Mouse (Mus musculus) gastrocnemius, postnatal 14 days (tissue): ENCODE data around the gene Msantd4. TPM values are rescaled to one million over a fixed set of nuclear protein-coding genes. Genes with fewer than 3 reads are reported as not detected.
"Not testable (repeated sequence)": the region's sequence is repeated elsewhere in the genome, so short reads cannot be mapped to it uniquely, and the experiment has no call there.

Source experiments
- DNase-seq: peaks from one replicate; pipeline ENCODE4 v3.0.0; 2021; ENCODE audit warnings: mixed read lengths
- intact Hi-C: fragments of 180-260 bp; cut with DNase I; formaldehyde crosslinking; loops from one replicate; pipeline ENCODE4 v1.15.1; 2025; ENCODE audit warnings: low total_unique reads
- long read RNA-seq, 2 experiments: library from polyadenylated mRNA; stranded (forward); transcript quantifications; one replicate each; pipeline ENCODE4 v2.0.0; 2021
- microRNA-seq, 2 experiments: library from miRNA; unstranded; fragments of <30 nt; microRNA quantifications; one replicate each; pipeline ENCODE4 v1.2.0; 2021
- total RNA-seq, 2 experiments: library from RNA; stranded (reverse); gene quantifications; 2 replicates each; pipeline ENCODE4 v1.2.3; 2021

Gene Msantd4
- 10 to 100 TPM; 25.2 to 25.7 TPM for total RNA-seq
- long read RNA-seq, experiment 1, transcript Msantd4-201 (2 exons, 2,731 nt) = minor isoform, 6 of 22 reads
- long read RNA-seq, experiment 1, transcript Msantd4-202 (3 exons, 2,800 nt) = major isoform, 14 of 22 reads
- long read RNA-seq, experiment 1, partial matches to known transcripts = 2 of 22 reads
- long read RNA-seq, experiment 1, other reads (novel, unspliced or antisense) = 0 of 22 reads
- long read RNA-seq, experiment 2, transcript Msantd4-202 (3 exons, 2,800 nt) = major isoform, 24 of 29 reads
- long read RNA-seq, experiment 2, partial matches to known transcripts = 2 of 29 reads
- long read RNA-seq, experiment 2, other reads (novel, unspliced or antisense) = 0 of 29 reads

GRCm38 (mm10) chr9:4375828-4376639 is at the start of gene Msantd4:
Gene Msantd4, plus strand, starts transcription at chr9:4376562.
- DNase-seq = peak; percentile 98
- intact Hi-C loops = loop anchor here (10.0 kb wide), 1 partner anchor 61 kb away; no protein-coding TSS in a partner anchor

GRCm38 (mm10) chr9:4353163-4353562 is 23.2 kb upstream of the Msantd4 start:
- DNase-seq = no peak
- intact Hi-C loops = no loop called here

GRCm38 (mm10) chr9:4376640-4377120 is 318 bp downstream of the Msantd4 start:
- intact Hi-C loops = loop anchor here (10.0 kb wide), 1 partner anchor 62 kb away; no protein-coding TSS in a partner anchor
- peak; percentile 11 for DNase-seq

- DNase-seq, intact Hi-C loops: not testable (repeated sequence)
Measured at GRCm38 (mm10) chr9:4400801-4401200, 24.4 kb downstream of the Msantd4 start.

Small RNA genes lying within 50 kb of the gene (microRNA-seq; reads per million reads assigned to microRNA genes)
- gene Gm23992 = 0 reads per million in 2 experiments

Other genes with a start within 250 kb of the Msantd4 start
- gene Aasdhppt, start 67.1 kb upstream of the Msantd4 start, total RNA-seq = 10 to 100 TPM; 10.8 to 12.3 TPM
- gene Kbtbd3, start 66.7 kb upstream of the Msantd4 start, total RNA-seq = 1 to 10 TPM; 3.3 to 3.5 TPM